Mouse (Mus musculus) layer of hippocampus, adult 11-12 months (tissue): ENCODE results near the gene Kcnip3.

ENCODE experiments used
- DNase-seq: peaks from one replicate; pipeline ENCODE4 v3.0.0; 2022; ENCODE audit warnings: low spot score

Kcnip3 gene

DNA sequence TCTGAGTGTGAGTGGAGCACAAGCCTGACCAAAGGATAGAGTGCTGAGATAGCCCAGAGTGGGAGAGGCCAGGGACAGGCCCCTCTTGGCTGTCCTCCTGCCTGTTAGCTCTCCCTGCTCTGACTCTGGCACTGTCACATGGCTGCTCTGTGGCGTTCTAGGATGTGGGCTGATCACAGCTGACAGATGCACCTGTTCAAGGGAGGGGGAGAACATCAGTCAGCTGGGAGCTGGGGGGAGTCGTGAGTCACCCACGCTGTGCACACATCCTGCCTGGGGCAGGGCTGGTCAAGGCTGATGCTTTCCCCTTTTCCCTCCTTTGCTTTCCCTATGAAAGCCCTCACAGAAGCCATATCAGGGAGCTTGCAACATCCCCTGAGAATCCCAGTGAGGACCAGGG is 3.6 kb downstream of the Kcnip3 start:
- peak; percentile 66 for DNase-seq

DNA sequence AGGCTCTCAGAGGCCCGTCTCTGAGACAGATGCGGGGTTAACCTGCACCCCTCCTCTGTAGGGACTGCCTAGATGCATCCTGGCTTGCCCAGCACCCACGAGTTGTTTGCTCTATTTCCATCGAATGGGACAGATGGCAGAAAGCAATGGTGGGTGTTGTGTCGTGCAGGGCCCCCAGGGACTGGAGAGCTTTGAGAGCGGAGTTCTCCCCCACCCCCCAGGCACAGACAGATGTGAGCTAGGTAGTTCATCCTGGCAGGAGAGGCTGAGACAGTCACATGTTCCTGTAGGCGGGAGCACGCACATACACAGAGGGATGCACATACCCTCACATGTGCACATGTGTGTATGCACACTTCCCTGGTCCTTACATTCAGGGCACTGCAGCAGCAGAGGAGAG is 4.8 kb downstream of the Kcnip3 start:
- DNase-seq: peak; percentile 72

GRCm38 (mm10) chr2:127514380-127515124 is 7.3 kb downstream of the Kcnip3 start:
- no peak for DNase-seq

- DNase-seq: no peak
Observed at GRCm38 (mm10) chr2:127513244-127513643, 8.7 kb downstream of the Kcnip3 start.

- DNase-seq: no peak
Observed at GRCm38 (mm10) chr2:127511426-127511825, 10.5 kb downstream of the Kcnip3 start.

GRCm38 (mm10) chr2:127507967-127508660 is 13.8 kb downstream of the Kcnip3 start:
- peak; percentile 67 for DNase-seq

DNA sequence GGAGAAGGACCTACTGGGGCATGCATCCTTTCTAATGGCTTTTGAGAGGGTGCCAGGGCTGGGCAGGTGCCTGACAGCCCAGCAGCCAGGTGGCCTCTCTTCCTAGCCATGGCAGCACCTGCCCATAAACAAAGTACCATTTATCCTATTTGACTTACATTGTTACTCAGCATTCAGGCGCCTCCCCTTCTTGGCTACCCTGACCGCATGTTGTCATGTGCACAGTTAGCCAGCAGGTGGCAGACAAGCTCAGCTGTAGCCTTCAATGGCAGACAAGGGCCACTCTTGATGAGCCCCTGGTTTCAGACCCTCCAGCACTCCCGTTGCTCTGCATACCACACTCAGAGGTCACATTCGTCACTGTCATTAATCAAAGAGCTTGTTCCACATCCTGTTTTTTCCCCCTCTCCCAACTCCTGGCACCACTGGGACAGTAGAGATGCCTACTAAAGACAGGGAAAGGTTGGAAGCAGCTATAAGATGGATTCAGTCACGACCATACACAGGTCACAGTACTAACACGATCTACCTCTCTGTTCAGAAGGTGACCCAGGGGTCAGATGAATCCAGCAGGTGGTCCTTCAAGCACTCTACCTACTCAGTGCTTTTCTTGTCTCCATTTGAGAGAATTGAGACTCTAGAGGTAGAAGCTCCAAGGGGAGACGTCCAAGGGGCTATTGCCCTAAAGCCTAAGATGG is 14.7 kb downstream of the Kcnip3 start:
- DNase-seq: peak; percentile 90

DNA sequence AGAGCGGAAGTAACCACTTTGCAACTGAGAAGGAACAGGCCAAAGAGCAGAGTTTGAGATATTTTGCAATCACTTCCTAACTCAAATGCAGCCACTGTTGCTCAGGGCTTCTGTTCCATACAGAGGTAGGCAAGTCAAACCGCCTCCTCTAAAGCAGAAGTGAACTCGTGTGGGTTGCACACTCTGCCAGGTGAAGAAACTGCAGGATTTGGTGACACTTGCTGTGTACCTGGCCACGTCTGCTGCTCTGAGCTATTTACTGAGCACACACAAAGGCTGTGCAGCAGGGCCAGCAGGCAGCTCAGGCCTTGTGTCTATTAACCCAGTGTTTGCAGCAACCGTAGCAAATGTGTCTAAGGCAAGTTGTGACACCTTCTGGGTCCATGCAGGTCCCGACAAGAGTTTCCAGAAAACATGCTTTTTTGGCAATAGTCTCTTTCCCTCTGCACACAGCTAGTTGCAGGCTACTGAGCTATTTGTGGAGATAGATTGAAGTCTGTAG is 15.7 kb downstream of the Kcnip3 start:
- DNase-seq: no peak

DNA sequence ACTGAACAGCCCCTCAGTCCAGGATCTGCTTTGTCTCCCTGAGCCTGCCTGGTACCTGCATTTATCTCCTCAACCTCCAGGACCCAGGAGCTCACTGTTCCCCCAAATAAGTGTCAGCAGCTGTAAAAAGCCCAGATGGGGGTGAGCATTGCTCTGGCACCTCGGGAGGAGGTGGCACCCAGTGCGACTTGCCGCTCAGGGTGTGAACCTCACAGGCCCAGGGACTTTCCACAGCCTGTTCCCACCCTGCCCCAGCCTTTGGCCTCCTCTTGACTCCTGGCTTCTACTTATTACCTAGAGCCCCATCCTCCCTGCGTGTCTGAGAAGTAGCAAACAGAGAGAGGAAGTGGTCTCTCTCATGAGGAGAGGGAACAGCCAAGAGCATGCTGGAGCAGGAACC is 16.7 kb downstream of the Kcnip3 start:
- DNase-seq: no peak

GRCm38 (mm10) chr2:127503751-127504549 is 17.9 kb downstream of the Kcnip3 start:
- peak; percentile 57 for DNase-seq

DNA sequence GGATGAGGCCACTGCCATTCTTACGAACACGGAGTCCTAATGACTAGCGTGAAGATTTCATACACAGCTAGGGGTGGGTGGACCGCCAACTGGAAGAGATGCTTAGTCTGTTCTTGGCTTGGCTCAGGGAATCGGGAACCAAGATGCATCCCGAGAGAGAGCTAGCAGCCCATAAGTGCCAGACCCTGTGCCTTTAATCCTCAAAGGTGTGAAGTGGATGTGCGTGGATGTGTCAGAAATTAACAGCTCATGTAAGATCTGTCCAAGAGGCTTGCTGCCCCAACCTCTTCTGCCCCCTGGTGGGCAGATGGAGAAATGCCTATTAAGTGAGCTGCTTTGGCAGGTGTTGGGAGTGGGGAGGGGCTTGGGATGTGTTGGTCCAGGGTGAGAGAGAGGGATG is 20.8 kb downstream of the Kcnip3 start:
- DNase-seq: peak; percentile 60

- DNase-seq: no peak
Observed at GRCm38 (mm10) chr2:127498750-127499149, 23.1 kb downstream of the Kcnip3 start.

GRCm38 (mm10) chr2:127496321-127496720 is 25.6 kb downstream of the Kcnip3 start:
- DNase-seq: no peak

GRCm38 (mm10) chr2:127484476-127485170 is 37.3 kb downstream of the Kcnip3 start:
- DNase-seq: no peak

GRCm38 (mm10) chr2:127483001-127483400 is 38.9 kb downstream of the Kcnip3 start:
- no peak for DNase-seq

- no peak for DNase-seq
Observed at GRCm38 (mm10) chr2:127482533-127482911, 39.4 kb downstream of the Kcnip3 start.

GRCm38 (mm10) chr2:127481841-127482532 is 39.9 kb downstream of the Kcnip3 start:
- no peak for DNase-seq

DNA sequence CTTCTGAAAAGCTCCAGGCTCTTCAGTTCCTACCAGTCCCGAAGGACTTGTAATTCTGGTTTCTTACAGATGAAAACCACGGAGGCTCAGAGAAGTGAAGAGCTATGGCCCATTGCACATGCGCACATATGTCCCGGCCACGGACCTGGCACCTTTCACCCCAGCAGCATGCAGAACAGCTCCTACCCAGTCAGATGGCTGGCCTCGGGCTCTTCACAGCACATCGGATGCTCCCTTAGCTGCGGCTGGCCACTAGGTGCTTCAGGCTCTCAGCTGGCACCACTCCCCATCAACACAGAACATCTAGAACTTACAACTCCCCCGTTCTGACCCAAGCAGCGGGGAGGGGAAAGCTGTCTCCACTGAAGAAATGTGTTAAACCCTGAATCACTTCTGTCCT is 42.1 kb downstream of the Kcnip3 start:
- no peak for DNase-seq

GRCm38 (mm10) chr2:127479210-127479609 is 42.7 kb downstream of the Kcnip3 start:
- DNase-seq: peak; percentile 29

DNA sequence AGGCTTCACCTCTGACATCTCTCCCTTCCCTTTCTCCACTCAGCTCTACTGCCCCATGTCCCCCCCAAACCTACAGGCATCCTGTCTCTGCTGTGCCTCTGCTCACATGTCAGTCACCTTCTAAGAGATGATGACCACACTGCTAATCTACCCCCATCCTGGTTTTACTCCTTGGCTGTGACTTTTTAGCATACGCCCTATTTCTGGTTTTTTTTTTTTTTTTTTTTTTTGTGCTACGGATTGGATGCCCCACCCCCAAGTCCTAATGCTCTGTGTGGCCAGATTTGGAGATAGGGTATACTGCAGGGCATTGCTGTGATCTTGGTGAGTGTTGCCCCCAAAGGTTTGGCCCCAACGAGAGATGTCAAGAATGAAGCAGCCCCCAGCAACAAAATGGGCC is 49.6 kb downstream of the Kcnip3 start:
- DNase-seq: no peak

GRCm38 (mm10) chr2:127471281-127471680 is 50.6 kb downstream of the Kcnip3 start:
- DNase-seq: no peak
